Mouse (Mus musculus): ENCODE data around the gene Rfesd.

DNA sequence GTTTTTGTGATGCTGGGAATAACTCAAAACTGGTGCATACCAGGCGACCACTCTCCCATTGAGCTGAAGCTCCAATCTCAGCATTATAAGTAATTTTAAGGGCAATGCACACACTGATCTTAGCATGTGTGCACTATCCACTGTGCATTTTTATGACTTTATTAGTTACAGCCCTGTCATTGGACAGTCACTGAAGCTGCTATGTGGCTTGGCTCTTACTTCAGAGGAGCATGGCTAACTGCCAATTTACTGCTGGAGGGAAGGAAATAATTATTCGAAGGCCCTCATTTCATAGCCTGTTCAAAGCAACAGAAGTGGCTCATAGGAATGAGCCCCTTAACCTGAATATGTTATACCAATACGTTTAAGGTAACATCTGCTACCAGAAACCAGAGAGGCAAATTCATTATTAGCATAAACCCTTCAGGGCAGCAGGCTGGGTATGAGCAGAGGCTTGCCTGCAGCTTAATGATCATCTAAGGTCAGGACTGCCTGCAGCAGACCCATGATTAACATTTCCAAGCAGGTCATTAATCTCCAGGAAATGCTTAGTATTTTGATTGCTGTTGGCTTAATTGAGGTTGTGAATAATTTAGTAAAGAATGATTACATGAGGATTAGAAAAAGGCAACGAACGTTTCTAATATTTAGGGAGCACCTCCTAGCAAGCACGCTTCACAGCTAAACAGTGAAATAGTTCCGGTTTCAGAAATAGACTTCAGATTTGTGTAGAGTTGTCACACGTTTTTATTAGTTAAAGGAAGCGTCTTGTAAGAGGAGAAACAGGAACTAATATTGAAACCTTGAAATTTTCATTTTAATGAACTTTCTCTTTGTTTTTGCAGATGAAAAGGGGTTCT, 26.1 kb downstream of the Rfesd start:
- TF ChIP-seq GATA1 (IDR thresholded peaks at IDR 0.05; ENCODE audit: borderline replicate concordance, low read length) (no peak), FLI1 (IDR thresholded peaks at IDR 0.05; ENCODE audit: low read length) (no peak)
